Mouse (Mus musculus) myocyte (in vitro differentiated cells): ENCODE data around the gene Gm5148.

Source experiments
- MYOD1 ChIP-seq, 3 experiments: IDR thresholded peaks; one replicate each; pipeline ENCODE4 v1.6.1; 2011; ENCODE audit warnings: control low read depth in 2 of 3, low read depth in 2 of 3, mild to moderate bottlenecking in 2 of 3, moderate library complexity in 1 of 3; ENCODE audit not compliant: insufficient read length in 2 of 3, control insufficient read depth in 1 of 3
- POLR2A ChIP-seq: IDR thresholded peaks from one replicate; pipeline ENCODE4 v1.6.1; 2011; ENCODE audit warnings: low read depth, mild to moderate bottlenecking, control low read depth, moderate library complexity; ENCODE audit not compliant: insufficient read length
- TCF12 ChIP-seq: IDR thresholded peaks from one replicate; pipeline ENCODE4 v1.6.1; 2011; ENCODE audit warnings: mild to moderate bottlenecking, control low read depth; ENCODE audit not compliant: poor library complexity, insufficient read depth, severe bottlenecking
- USF1 ChIP-seq: IDR thresholded peaks from one replicate; pipeline ENCODE4 v1.6.1; 2011; ENCODE audit warnings: low read depth, mild to moderate bottlenecking, control low read depth, moderate library complexity

GRCm38 (mm10) chr3:37667736-37668135 is 56.6 kb downstream of the Gm5148 start:
- TF ChIP-seq TCF12 (no peak), USF1 (no peak), POLR2A (no peak), MYOD1 (IDR thresholded peaks at IDR 0.05; ENCODE audit: control insufficient read depth in 1 of 3, insufficient read length in 2 of 3, low read depth in 2 of 3) (no peak)
